Mouse (Mus musculus) embryonic facial prominence, embryonic 15.5 days (tissue): ENCODE measurements around the gene Fzd7. TPM values are rescaled to one million over a fixed set of nuclear protein-coding genes. Genes with fewer than 3 reads are reported as not detected.

ENCODE experiments used
- ATAC-seq: fragments of 200-750 bp; cut with Nextera tagmentation; 2 replicates; pipeline ENCODE4 v1.8.0; 2017; ENCODE audit warnings: low read depth, moderate TSS enrichment; ENCODE audit not compliant: insufficient number of reproducible peaks, low FRiP score, low TSS enrichment
- H3K27ac ChIP-seq: fragments of 300-500 bp; sonication (generic); replicated peaks from 2 replicates; pipeline ENCODE4 v1.5.1; 2015; ENCODE audit warnings: mild to moderate bottlenecking, inconsistent platforms
- H3K27me3 ChIP-seq: fragments of 300-500 bp; sonication (generic); 2 replicates; pipeline ENCODE4 v1.6.1; 2015; ENCODE audit warnings: inconsistent platforms
- H3K36me3 ChIP-seq: fragments of 300-500 bp; sonication (generic); 2 replicates; pipeline ENCODE4 v1.6.1; 2015; ENCODE audit warnings: mild to moderate bottlenecking, inconsistent platforms
- H3K4me1 ChIP-seq: fragments of 300-500 bp; sonication (generic); 2 replicates; pipeline ENCODE4 v1.6.1; 2015; ENCODE audit warnings: inconsistent platforms
- H3K4me2 ChIP-seq: fragments of 300-500 bp; sonication (generic); replicated peaks from 2 replicates; pipeline ENCODE4 v1.6.1; 2015; ENCODE audit warnings: mild to moderate bottlenecking, inconsistent platforms
- H3K4me3 ChIP-seq: fragments of 300-500 bp; sonication (generic); replicated peaks from 2 replicates; pipeline ENCODE4 v1.5.1; 2015; ENCODE audit warnings: mild to moderate bottlenecking, inconsistent platforms
- H3K9ac ChIP-seq: fragments of 300-500 bp; sonication (generic); 2 replicates; pipeline ENCODE4 v1.6.1; 2015; ENCODE audit warnings: inconsistent platforms
- H3K9me3 ChIP-seq: fragments of 300-500 bp; sonication (generic); replicated peaks from 2 replicates; pipeline ENCODE4 v1.6.1; 2016; ENCODE audit warnings: inconsistent platforms
- WGBS: fragments of 180-500 bp; shearing (Covaris S2); methylation state at CpG from one replicate; pipeline ENCODE4 v1.1.7; 2015; 5-methylcytosine and 5-hydroxymethylcytosine counted together
- polyA plus RNA-seq: library from polyadenylated mRNA; unstranded; fragments of >200 nt; fragmentation: Nextera tagmentation; extraction: Ambion mirVana; gene quantifications from 2 replicates; pipeline ENCODE4 v1.2.1, GENCODE M21; 2015

Fzd7 gene
- polyA plus RNA-seq, 1 experiment from 2014 or later, result 11.9 TPM

GRCm38 (mm10) chr1:59503659-59504301, 21.6 kb downstream of the Fzd7 start:
- Histone ChIP-seq H3K9me3 (no peaks in the 10 kb centered on the region), H3K4me3 (no peak overlapping the region), H3K4me1 (peaks cover 11% of the 10 kb centered on the region), H3K9ac (no peak overlapping the region), H3K36me3 (no peaks in the 10 kb centered on the region), H3K27me3 (no peaks in the 10 kb centered on the region), H3K4me2 (no peak overlapping the region), H3K27ac (no peak overlapping the region)
- 52% methylated on average over 7 of the region's 7 CpGs for WGBS
- ATAC-seq, result no peak

GRCm38 (mm10) chr1:59504302-59504700, 22.1 kb downstream of the Fzd7 start:
- H3K9ac ChIP-seq, result no peak overlapping the region
- no peak overlapping the region for H3K4me3 ChIP-seq
- no peaks in the 10 kb centered on the region for H3K36me3 ChIP-seq
- no peak for ATAC-seq
- no peaks in the 10 kb centered on the region for H3K9me3 ChIP-seq
- H3K27me3 ChIP-seq, result no peaks in the 10 kb centered on the region
- WGBS, result 79% methylated on average over 2 of the region's 2 CpGs
- H3K4me2 ChIP-seq, result no peak overlapping the region
- no peak overlapping the region for H3K27ac ChIP-seq
- H3K4me1 ChIP-seq, result peaks cover 12% of the 10 kb centered on the region

- Histone ChIP-seq H3K36me3 (no peaks in the 10 kb centered on the region), H3K4me3 (no peak overlapping the region), H3K27me3 (no peaks in the 10 kb centered on the region), H3K9me3 (no peaks in the 10 kb centered on the region), H3K4me2 (peak overlapping the region; percentile 32), H3K9ac (no peak overlapping the region), H3K4me1 (peaks cover 12% of the 10 kb centered on the region), H3K27ac (peak overlapping the region; percentile 58)
- ATAC-seq, result 0 out of 2 replicates have a peak, but pooled peaks have one; percentile 24
- 26% methylated on average over 17 of the region's 17 CpGs for WGBS
Measured at GRCm38 (mm10) chr1:59508463-59509139, 26.4 kb downstream of the Fzd7 start.

GRCm38 (mm10) chr1:59511566-59512270, 29.5 kb downstream of the Fzd7 start:
- no peak for ATAC-seq
- 51% methylated on average over 9 of the region's 9 CpGs for WGBS
- Histone ChIP-seq H3K27ac (no peak overlapping the region), H3K9ac (no peak overlapping the region), H3K36me3 (no peaks in the 10 kb centered on the region), H3K4me1 (peaks cover 27% of the 10 kb centered on the region), H3K27me3 (no peaks in the 10 kb centered on the region), H3K4me2 (no peak overlapping the region), H3K4me3 (no peak overlapping the region), H3K9me3 (no peaks in the 10 kb centered on the region)

- peaks cover 41% of the 10 kb centered on the region for H3K4me1 ChIP-seq
- no peaks in the 10 kb centered on the region for H3K36me3 ChIP-seq
- no peaks in the 10 kb centered on the region for H3K27me3 ChIP-seq
- peak within 1 kb of the TSS; percentile 37 for H3K4me3 ChIP-seq
- peak within 1 kb of the TSS; percentile 26 for H3K9ac ChIP-seq
- peak within 1 kb of the TSS; percentile 50 for H3K4me2 ChIP-seq
- peak; percentile 85 for ATAC-seq
- no peaks in the 10 kb centered on the region for H3K9me3 ChIP-seq
- 4% methylated on average over 25 of the region's 25 CpGs for WGBS
- peak within 1 kb of the TSS; percentile 95 for H3K27ac ChIP-seq
Measured at GRCm38 (mm10) chr1:59516026-59516917, 34.0 kb downstream of the Fzd7 start, which contains the start of gene Gm973. TSS of gene Gm973 (plus strand) at chr1:59516264.

GRCm38 (mm10) chr1:59520226-59520837, 38.1 kb downstream of the Fzd7 start:
- Histone ChIP-seq H3K27me3 (no peaks in the 10 kb centered on the region), H3K4me3 (no peak overlapping the region), H3K9ac (no peak overlapping the region), H3K27ac (peak overlapping the region; percentile 45), H3K4me1 (peaks cover 38% of the 10 kb centered on the region), H3K4me2 (no peak overlapping the region), H3K9me3 (no peaks in the 10 kb centered on the region), H3K36me3 (no peaks in the 10 kb centered on the region)
- peak; percentile 52; the same call in 1 of the 2 replicates for ATAC-seq
- 20% methylated on average over 11 of the region's 11 CpGs for WGBS

GRCm38 (mm10) chr1:59522456-59522855, 40.2 kb downstream of the Fzd7 start:
- Histone ChIP-seq H3K4me3 (no peak overlapping the region), H3K9me3 (no peaks in the 10 kb centered on the region), H3K9ac (no peak overlapping the region), H3K4me1 (peaks cover 21% of the 10 kb centered on the region), H3K36me3 (no peaks in the 10 kb centered on the region), H3K4me2 (no peak overlapping the region), H3K27ac (no peak overlapping the region), H3K27me3 (no peaks in the 10 kb centered on the region)
- 54% methylated on average over 1 of the region's 1 CpGs for WGBS
- no peak for ATAC-seq

GRCm38 (mm10) chr1:59523378-59523958, 41.2 kb downstream of the Fzd7 start:
- ATAC-seq, result no peak
- H3K27me3 ChIP-seq, result no peaks in the 10 kb centered on the region
- H3K4me3 ChIP-seq, result no peak overlapping the region
- 62% methylated on average over 5 of the region's 5 CpGs for WGBS
- no peaks in the 10 kb centered on the region for H3K9me3 ChIP-seq
- no peak overlapping the region for H3K9ac ChIP-seq
- H3K4me1 ChIP-seq, result peaks cover 21% of the 10 kb centered on the region
- H3K27ac ChIP-seq, result no peak overlapping the region
- no peak overlapping the region for H3K4me2 ChIP-seq
- no peaks in the 10 kb centered on the region for H3K36me3 ChIP-seq

- ATAC-seq, result no peak
- 77% methylated on average over 2 of the region's 2 CpGs for WGBS
- Histone ChIP-seq H3K9me3 (no peaks in the 10 kb centered on the region), H3K27me3 (no peaks in the 10 kb centered on the region), H3K4me3 (no peak overlapping the region), H3K36me3 (no peaks in the 10 kb centered on the region), H3K9ac (no peak overlapping the region), H3K4me1 (peaks cover 18% of the 10 kb centered on the region), H3K27ac (no peak overlapping the region), H3K4me2 (no peak overlapping the region)
Measured at GRCm38 (mm10) chr1:59524071-59524470, 41.8 kb downstream of the Fzd7 start.

- H3K27me3 ChIP-seq, result no peaks in the 10 kb centered on the region
- WGBS, result 48% methylated on average over 3 of the region's 3 CpGs
Measured at GRCm38 (mm10) chr1:59524759-59525158, 42.5 kb downstream of the Fzd7 start.

More at GRCm38 (mm10) chr1:59524759-59525158, 42.5 kb downstream of the Fzd7 start:
- no peak for ATAC-seq
- Histone ChIP-seq H3K4me3 (no peak overlapping the region), H3K27ac (peak overlapping the region; percentile 17; the same call in 1 of the 2 replicates), H3K4me1 (peaks cover 15% of the 10 kb centered on the region), H3K9me3 (no peaks in the 10 kb centered on the region), H3K9ac (no peak overlapping the region), H3K36me3 (no peaks in the 10 kb centered on the region), H3K4me2 (no peak overlapping the region)
